Mouse (Mus musculus) gastrocnemius, adult 18-20 months (tissue): Measurements from ENCODE around the gene Sash3. TPM values are rescaled to one million over a fixed set of nuclear protein-coding genes. Genes with fewer than 3 reads are reported as not detected.

Experiments used
- DNase-seq: peaks from one replicate; pipeline ENCODE4 v3.0.0; 2021; ENCODE audit warnings: low spot score
- total RNA-seq, 2 experiments: library from RNA; stranded (reverse); gene quantifications; 2 replicates each; pipeline ENCODE4 v1.2.3; 2021

Sash3 gene
- total RNA-seq, 2 experiments from 2014 or later = 0.11 to 0.31 TPM

- DNase-seq = no peak
Measured at GRCm38 (mm10) chrX:48140286-48140877, 5.9 kb upstream of the Sash3 start.

GRCm38 (mm10) chrX:48141481-48141880 lies 4.8 kb upstream of the Sash3 start:
- no peak for DNase-seq

- DNase-seq = no peak
Measured at GRCm38 (mm10) chrX:48143415-48144335, 2.6 kb upstream of the Sash3 start.

- no peak for DNase-seq
Measured at GRCm38 (mm10) chrX:48147226-48147625, 990 bp downstream of the Sash3 start.

GRCm38 (mm10) chrX:48147741-48148186 lies 1.5 kb downstream of the Sash3 start:
- no peak for DNase-seq

- DNase-seq = no peak
Measured at GRCm38 (mm10) chrX:48152106-48152505, 5.9 kb downstream of the Sash3 start.

GRCm38 (mm10) chrX:48153414-48153813 lies 7.2 kb downstream of the Sash3 start:
- DNase-seq = no peak

- no peak for DNase-seq
Measured at GRCm38 (mm10) chrX:48153949-48154348, 7.7 kb downstream of the Sash3 start.

GRCm38 (mm10) chrX:48155489-48155888 lies 9.3 kb downstream of the Sash3 start:
- no peak for DNase-seq

GRCm38 (mm10) chrX:48157396-48157795 lies 11.2 kb downstream of the Sash3 start:
- DNase-seq = no peak

- DNase-seq = no peak
Measured at GRCm38 (mm10) chrX:48158229-48158919, 12.1 kb downstream of the Sash3 start.

- no peak for DNase-seq
Measured at GRCm38 (mm10) chrX:48169892-48170291, 23.7 kb downstream of the Sash3 start.

GRCm38 (mm10) chrX:48170368-48170767 lies 24.1 kb downstream of the Sash3 start:
- DNase-seq = no peak

- no peak for DNase-seq
Measured at GRCm38 (mm10) chrX:48181844-48182243, 35.6 kb downstream of the Sash3 start.

GRCm38 (mm10) chrX:48184703-48185102 lies 38.5 kb downstream of the Sash3 start:
- no peak for DNase-seq

- DNase-seq = no peak
Measured at GRCm38 (mm10) chrX:48191261-48191660, 45.0 kb downstream of the Sash3 start.

- DNase-seq = no peak
Measured at GRCm38 (mm10) chrX:48193235-48194152, 47.3 kb downstream of the Sash3 start.

GRCm38 (mm10) chrX:48197856-48198255 lies 51.6 kb downstream of the Sash3 start:
- no peak for DNase-seq

- no peak for DNase-seq
Measured at GRCm38 (mm10) chrX:48199026-48199425, 52.8 kb downstream of the Sash3 start.

- no peak for DNase-seq
Measured at GRCm38 (mm10) chrX:48200699-48201098, 54.5 kb downstream of the Sash3 start.

GRCm38 (mm10) chrX:48201973-48202372 lies 55.7 kb downstream of the Sash3 start:
- no peak for DNase-seq
